Mouse (Mus musculus): ENCODE results near the gene Hoxd12. TPM values are rescaled to one million over a fixed set of nuclear protein-coding genes. Genes with fewer than 3 reads are reported as not detected.

The Hoxd12 gene
- total RNA-seq, 2 experiments from 2014 or later, result not detected

DNA sequence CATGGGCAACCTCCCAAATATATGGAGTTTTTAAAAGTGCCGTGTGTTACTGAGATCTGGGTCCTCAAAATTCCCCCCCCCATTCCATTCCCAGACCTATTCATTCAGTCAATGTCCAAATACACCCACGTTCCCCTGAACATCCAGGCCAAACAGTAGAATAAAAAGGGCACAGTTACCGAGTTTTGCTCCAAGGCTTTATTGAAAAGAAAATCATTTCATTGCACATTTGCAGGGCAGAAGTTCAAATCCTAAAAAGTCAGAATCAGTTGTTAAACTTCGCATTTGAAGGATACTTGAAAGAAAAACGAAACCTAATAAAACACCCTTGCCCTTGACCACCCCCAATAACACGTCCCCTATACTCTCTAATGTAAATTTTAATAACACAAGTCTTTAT lies 28.0 kb downstream of the Hoxd12 start:
- no peak for DNase-seq (ENCODE audit: low spot score in 2 of 2)
- intact Hi-C loops (cut with DNase I), result loop anchor here (2.0 to 5.0 kb wide), 4 partner anchors 259 to 610 kb away; no protein-coding TSS in a partner anchor

DNA sequence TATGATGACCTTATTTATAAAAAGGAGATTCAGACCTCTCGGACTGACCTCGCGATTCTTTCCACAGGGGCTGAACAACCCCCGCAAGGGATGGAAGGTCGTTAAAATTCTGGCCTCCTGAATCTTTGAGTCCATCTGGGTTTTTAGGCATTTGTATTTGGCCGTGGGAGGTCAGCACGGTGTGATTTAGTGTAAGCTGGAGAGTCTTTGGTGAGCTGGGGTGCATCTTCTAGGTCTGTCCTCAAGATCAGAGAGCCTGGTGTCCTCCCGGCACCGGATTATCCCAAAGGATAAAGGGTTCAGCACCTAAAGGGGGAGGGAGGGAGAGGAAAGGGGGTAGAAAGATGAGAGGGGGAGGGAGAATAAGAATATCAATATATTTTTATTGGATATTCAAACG lies 28.5 kb downstream of the Hoxd12 start:
- DNase-seq (ENCODE audit: low spot score in 2 of 2), result no peak
- intact Hi-C loops (cut with DNase I), result loop anchor here (2.0 to 5.0 kb wide), 4 partner anchors 259 to 609 kb away; no protein-coding TSS in a partner anchor

DNA sequence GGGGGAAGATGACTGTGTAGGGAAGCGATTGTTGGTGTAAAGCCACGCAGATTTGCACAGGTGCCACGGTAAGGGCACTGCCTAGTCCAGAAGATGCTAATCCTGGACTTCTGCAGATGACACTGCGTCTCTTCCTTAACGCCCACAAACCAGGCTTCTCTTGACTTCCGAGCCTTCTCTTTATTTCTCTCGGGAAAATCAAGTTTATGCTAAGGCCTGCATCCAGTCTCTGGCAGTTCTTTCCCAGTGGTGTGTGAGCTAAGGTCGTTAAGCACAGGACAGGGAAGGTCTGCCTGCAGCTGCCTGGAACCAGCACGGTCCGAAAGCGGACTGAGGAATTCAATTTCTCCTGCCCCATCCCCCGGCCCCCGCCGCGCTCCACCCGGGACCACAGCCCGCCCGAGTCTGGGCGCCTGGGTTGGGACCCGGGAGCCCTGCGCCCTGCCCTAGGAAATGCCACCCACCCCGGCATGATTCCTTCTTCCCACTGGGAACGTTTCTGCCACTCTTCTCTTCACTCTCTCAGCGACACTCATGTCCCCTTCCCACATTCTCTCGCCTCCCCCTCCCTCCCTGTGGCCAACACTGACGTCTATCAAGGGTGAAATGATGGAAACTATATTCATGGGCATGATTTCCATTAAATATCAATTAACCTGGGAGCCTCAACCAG lies 29.0 kb downstream of the Hoxd12 start:
- no peak for DNase-seq (ENCODE audit: low spot score in 2 of 2)

DNA sequence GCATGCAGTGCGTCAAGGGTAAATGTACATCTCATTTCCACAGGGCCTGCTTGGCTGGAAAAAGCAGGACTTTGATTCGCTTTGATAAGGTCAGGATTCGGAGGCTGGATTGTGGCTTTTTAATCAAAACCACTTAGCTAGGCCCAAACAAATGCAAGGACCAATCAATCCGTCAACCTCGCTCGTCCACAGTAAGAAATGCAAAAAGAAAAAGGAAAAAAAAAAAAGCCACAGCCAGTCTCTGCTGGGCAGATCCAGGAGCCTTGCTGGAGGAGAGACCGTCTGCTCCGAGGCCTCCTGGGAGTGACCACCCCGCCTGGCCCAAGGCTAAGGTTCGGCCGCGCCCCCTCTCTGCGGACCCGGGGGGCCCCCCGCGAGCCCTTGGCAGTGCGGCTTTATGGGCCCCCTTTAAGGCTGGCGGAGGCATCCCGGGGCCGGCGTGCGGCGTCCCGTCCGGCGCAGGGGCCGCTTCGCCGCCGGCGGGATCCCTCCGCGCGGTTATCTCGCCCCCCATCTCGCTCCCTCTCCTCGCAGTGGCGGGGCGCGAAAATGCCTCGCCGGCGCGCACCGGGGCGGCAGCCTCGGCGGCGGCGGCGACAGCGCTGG lies 29.7 kb downstream of the Hoxd12 start, which contains the start of gene Hoxd8:
Hoxd8 (plus strand) TSS at position 223 of the 606 bp plus-strand sequence.
- no peak for DNase-seq (ENCODE audit: low spot score in 2 of 2)
- intact Hi-C loops (cut with DNase I), result loop anchor here (5.0 kb wide), 3 partner anchors 258 to 433 kb away; no protein-coding TSS in a partner anchor

More for the DNA sequence above, 29.0 kb downstream of the Hoxd12 start:
- intact Hi-C loops (cut with DNase I), result loop anchor here (2.0 to 5.0 kb wide), 4 partner anchors 258 to 609 kb away; no protein-coding TSS in a partner anchor

DNA sequence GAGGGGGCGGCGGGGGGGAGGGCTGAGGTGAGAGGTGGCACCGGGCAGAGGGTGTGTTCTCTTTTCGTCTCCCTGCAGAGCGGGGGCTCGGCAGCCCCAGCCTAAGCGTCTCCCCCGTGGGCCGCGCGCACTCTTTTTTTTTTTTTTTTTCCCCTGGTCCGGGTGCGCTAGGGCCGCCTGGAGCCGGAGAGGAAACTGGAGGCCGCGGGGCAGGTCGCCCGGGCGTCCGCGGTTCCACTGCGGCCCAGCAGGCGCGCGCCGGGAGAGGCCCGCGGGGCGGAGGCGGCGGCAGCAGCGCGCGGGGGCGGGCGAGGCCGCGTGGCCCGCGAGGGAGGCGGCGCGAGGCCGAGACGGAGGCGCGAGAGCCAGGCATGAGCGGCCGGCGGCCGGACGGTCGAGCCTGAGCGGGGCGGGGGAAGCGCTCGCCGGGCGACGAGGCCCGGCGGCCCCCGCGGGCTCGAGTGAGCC lies 30.2 kb downstream of the Hoxd12 start:
- no peak for DNase-seq (ENCODE audit: low spot score in 2 of 2)
- intact Hi-C loops (cut with DNase I), result loop anchor here (5.0 kb wide), 3 partner anchors 257 to 432 kb away; no protein-coding TSS in a partner anchor

DNA sequence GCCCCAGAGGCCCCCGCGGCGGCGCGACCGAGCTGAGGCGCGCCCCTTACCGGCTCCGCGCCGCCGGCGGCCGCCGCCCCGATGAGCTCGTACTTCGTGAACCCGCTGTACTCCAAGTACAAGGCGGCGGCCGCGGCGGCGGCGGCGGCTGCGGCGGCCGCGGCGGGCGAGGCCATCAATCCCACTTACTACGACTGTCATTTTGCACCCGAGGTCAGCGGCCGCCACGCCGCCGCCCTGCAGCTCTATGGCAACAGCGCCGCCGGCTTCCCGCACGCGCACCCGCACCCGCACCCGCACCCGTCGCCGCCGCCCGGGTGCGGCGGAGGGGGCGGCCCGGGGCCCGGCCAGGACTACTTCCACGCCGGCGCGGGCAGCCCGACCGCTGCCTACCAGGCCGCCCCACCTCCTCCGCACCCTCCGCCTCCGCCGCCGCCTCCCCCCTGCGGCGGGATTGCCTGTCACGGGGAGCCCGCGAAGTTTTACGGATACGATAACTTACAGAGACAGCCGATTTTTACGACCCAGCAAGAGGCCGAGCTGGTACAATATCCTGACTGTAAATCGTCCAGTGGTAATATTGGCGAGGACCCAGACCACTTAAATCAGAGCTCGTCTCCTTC lies 30.8 kb downstream of the Hoxd12 start:
- intact Hi-C loops (cut with DNase I), result no loop called here
- no peak for DNase-seq (ENCODE audit: low spot score in 2 of 2)

DNA sequence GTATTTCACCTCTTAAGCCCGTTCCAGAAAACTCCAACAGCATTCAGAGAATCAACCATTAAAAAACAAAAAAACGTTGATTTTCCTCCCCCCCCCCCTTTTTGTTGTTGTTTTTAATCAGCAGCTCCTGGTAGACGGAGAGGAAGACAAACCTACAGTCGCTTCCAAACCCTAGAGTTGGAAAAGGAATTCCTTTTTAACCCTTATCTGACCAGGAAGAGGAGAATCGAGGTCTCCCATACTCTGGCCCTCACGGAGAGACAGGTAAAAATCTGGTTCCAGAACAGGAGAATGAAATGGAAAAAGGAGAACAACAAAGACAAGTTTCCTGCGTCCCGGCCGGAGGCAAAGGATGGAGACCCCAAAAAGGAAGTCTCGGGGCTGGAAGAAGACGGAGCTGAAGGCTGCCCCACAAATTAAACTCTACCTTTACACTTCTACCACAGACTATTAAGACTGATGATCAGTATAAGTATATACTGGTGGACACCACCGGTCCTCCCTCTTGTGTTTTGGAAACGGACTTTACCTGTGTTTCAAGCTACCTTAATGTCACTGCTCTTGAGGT lies 31.7 kb downstream of the Hoxd12 start:
- intact Hi-C loops (cut with DNase I), result no loop called here
- no peak for DNase-seq (ENCODE audit: low spot score in 2 of 2)

DNA sequence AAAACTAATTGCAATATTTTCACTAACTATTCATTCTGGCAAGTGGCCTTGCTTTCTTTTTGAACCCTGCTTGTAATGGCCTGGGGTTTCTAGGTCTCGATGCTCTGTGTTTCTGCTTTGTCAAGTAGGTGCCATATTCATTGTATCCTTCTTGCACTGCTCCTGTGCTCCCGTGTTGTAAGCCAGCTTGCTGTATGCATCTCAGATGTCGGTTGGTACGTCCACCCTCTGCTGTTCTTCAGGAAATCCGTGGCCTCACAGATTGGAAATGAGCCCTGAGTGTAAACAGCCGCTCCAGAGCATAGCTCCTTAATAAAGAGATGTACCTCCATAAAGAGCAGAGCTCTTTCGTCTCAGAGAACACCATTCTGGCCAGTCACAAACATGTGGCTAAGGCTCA lies 32.8 kb downstream of the Hoxd12 start:
- no peak for DNase-seq (ENCODE audit: low spot score in 2 of 2)
- intact Hi-C loops (cut with DNase I), result no loop called here

DNA sequence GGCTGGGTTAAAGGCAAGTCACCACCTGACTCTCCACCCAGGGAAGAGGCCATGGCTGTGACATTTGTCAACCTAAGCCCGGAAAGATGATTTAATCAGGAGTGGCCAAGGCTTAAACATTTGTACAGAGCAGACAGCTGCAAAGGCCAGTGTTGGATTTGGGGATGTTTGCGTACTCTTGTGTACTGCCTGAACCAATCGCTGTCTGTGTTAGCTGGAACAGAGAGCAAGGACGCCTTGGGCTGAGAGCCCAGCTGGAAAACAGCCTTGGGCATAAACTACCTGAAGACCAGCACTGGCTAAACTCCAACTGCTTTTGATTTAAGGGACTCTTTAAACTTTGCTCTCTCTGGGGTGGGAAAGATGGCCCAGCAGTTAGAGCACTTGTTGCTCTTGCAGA lies 33.9 kb downstream of the Hoxd12 start:
- intact Hi-C loops (cut with DNase I), result no loop called here
- no peak for DNase-seq (ENCODE audit: low spot score in 2 of 2)

DNA sequence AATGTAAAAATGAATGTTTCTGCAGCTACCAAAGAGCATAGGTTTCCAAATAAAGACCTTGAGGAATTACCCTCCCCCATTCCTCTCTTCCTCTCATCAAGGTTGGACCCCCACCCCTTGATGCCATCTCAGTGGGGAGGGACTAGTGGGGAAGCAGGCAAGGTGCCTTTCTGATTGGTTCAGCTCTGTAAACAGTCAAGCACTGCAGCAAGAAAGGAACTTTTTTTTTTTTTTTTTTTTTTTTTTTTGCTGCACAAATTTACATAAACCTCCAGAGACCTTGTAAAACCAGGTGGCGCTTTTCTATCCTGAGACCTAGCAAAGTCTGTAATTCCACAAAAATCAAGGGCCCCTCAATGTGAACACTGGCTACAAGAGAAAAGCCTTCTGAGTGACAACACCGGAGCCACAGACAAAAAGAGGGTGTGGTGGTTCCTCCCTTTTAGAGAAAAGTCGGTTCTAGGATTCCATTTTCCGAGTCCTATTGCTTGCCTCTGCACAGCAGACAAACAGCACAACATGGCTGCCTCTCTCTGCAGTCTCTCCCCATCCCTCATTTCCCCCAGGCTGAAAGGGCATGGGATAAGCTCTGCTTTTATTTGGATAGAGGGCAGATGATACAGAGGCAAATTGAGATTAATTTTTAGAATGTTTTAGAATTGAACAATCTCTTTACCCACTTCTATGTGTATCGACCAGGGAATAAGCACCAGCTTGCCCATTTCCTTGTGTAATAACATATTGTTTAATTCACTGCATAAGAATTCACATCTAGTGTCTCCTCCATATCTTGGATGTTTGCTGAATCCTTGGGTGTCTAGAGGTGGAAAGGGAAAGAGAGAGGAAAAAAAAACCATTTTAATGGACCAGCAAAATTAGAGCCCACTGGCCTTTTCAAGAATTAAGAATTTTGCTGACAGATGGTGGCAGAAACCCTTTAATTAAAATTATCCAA lies 34.9 kb downstream of the Hoxd12 start:
- no peak for DNase-seq (ENCODE audit: low spot score in 2 of 2)
- intact Hi-C loops (cut with DNase I), result no loop called here

DNA sequence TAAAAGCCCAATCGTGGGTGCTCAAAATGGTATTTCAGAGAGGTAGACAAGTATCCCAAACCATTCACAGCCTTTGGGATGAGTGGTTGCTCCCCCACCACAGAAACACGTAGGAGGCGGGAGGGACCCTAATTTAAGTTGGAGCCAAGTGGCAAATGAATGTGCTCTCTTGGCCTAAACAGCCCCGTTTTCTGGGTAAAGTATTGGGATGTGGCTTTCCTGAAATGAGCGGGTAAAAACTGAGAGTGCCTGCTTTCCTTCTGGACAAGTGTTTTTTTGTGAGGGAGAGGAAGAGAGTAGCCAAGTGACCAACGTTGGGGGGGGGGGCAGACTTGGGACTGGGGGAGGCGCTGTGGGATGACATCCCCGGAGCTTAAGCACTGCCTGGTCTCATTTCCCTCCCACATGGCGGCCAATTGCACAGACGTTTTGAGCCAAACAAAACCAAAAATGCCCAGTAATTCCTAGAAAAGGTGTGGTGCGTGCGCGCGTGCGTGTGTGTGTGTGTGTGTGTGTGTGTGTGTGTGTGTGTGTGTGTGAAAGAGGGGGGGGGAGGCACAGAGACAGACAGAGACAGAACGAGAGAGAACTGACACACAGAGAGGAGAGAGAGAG lies 36.2 kb downstream of the Hoxd12 start:
- intact Hi-C loops (cut with DNase I), result no loop called here
- DNase-seq (ENCODE audit: low spot score in 2 of 2), result no peak

DNA sequence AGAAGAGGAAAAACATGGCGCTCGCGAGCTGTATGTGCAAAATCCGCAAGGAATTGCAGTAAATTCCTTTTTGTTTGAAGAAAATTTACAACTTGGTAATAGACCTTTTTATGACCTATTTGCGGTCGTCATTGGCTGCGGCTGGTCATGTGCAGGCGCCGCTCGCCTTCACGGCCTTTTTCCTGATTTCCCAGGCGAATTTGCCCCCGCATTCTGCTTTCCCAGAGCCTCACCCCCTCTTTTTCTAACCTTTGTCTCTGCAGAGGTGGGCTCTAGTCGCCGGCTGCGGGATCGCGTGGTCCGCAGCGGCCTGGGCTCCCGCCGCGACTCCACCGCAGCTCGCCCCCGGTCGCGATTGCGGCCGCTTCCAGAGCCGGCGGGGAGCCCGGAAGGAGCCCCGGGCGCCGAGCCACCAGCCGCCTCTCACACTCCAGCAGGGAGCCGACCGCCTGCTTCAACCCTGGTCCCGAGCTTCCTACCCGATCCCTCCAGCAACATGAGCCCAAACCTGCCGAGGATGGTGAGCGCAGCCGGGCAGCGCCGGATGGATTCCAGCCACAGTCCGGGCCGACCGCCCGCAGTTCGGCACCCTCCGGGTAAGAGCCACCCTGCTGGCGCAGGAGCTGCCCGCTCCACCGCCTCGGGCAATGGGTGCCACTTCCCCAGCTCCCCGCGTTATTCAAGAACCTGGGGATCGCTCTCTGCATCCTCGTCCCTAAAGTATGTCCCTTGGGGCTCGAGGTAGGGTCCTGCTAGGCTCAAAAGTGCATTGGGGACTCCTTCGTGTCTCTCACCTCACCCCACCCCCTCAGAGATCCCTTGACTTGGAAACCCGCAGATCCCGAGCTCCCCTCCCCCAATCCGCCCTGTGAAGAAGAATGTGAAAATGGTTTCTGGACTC lies 37.2 kb downstream of the Hoxd12 start, which contains the start of the genes Hoxd3 and Hoxd4:
Hoxd3 (plus strand) TSS at position 207 of the 901 bp plus-strand sequence.
Hoxd4 (plus strand) TSS at position 209 of the 901 bp plus-strand sequence.
- DNase-seq (ENCODE audit: low spot score in 2 of 2), result no peak
- intact Hi-C loops (cut with DNase I), result no loop called here

DNA sequence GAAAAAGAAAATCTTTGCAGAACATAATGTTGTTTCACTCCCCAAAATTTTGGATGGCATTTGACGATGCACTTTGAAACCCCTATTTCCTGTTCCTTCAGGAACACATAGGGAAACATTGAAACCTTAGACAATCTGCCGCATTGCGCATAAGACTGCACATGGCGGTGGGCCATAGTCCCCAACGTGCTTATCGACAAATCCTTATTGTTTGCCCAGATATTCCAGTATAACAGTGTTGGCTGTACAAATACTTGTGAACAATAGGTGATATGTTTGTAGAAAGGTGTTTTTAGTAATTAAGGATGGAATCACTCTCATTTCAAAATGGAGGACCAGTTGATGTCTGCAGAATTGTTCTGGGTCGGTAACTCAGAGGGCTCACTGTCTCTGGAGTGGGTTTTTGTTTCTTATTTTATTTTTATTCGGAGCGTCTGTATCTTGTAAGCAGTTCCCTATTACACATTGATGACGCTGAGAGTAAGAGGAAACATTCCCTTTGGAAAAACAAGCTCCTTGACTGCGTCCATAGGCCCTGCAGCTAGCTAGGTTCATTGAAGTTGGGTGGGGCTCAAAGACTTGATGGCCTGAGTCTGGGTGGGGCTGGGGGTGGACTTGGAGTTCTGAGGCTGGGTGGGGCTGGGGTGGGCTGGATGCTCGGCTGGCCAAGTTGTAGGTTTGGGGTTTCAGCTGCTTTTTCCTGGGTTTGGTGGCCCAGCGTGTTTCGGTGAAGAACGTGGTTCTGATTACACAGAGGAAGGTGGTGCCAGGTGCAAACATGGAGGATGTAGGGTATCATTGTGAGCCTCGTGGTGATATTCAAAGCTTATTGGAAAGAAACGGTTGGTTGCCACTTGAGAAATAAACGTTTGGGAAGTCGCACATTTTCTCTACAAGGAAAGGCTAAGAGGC lies 38.7 kb downstream of the Hoxd12 start:
- no peak for DNase-seq (ENCODE audit: low spot score in 2 of 2)
- intact Hi-C loops (cut with DNase I), result loop anchor here (2.0 kb wide), 1 partner anchor 341 kb away; no protein-coding TSS in a partner anchor

DNA sequence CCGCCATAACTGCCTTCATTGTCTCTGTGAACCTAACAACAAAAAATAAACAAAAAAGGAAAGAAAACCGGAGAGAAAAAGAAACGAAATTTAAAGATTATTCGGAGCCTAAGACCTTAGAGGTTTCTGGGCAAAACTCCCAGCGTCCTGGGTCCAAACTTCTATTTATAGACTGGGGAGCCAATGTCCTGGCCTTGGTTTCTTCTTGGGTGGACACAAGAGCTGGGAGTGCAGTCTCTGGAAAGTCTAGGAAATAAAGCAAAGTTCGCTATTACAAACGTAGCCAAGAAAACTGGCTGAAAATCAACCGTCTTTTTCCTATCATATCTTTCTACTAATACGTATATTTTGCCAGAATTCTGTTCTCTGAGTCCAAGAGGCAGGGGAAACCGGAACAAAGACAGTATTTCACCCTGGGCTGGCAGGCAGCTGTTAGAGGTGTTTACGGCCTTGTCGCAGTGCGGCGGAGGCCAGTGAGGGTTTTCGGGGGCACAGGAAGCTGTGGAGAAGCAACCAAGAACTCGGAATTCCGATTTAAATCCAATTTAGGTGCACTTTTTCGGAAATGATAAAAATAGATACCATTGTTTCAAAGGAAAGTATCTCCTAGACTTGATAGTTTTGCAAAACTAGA lies 39.5 kb downstream of the Hoxd12 start:
- DNase-seq (ENCODE audit: low spot score in 2 of 2), result no peak
- intact Hi-C loops (cut with DNase I), result loop anchor here (2.0 kb wide), 1 partner anchor 341 kb away; no protein-coding TSS in a partner anchor

DNA sequence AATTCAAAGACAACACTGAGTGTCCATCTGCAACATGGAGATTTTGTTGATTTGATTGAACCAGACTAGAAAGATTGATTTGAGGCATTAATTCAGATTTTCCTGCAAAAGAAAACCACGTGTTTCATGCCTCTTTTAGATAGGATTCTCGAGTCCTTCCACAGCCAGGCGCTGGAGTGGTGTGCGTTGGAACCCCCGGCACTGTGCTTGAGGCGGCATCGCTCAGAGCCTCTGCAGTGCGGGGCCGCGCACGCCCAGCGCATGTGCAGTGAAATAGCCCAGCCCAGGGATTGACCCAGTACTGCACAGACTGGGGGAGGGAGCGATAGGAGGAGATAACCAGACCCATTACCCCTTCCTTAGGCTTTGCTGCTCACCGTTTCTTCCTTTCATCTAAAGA lies 40.1 kb downstream of the Hoxd12 start:
- intact Hi-C loops (cut with DNase I), result loop anchor here (1.0 to 2.0 kb wide), 2 partner anchors 340 to 422 kb away; no protein-coding TSS in a partner anchor
- DNase-seq (ENCODE audit: low spot score in 2 of 2), result no peak
